Mouse (Mus musculus): ENCODE measurements around the gene Arhgap6.
"Not testable (repeated sequence)": the region's sequence is repeated elsewhere in the genome, so short reads cannot be mapped to it uniquely, and the experiment has no call there.

Arhgap6 gene

GRCm38 (mm10) chrX:169320668-169321005 is 525.7 kb downstream of the Arhgap6 start:
- DNase-seq, result not testable (repeated sequence)

DNA sequence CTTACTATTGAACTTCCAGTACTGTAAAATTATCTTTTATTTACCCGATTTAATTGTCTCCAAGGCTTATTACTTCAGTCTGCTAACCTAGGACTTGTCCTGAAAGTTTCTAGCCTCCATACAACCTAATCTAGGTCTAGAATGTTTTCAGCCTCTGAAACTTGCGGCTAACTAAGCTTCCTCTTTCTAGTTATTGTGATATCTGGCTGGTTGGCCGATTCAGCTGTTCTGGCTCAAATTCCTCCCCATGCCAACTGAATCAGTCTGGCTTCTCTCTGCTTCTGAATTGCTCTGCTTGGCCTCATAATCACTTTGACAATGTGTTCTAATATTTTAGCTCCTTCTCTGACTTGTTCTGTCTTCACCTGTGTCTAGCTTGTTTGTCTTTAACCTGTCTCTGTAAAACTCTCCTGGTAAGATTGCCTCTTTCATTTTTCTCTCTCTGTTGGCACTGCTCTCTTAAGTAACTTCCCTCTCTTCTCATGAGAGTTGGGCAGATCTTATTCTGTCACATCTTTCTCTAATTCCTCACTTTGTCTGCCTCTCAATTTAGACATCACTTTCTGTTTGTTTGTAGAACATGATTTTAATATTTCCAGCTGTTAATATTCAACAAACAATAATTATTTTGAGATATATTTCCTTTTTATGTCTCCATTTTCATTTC is 531.2 kb downstream of the Arhgap6 start:
- peak; percentile 10 to 21 for DNase-seq

GRCm38 (mm10) chrX:169332264-169332663 is 537.4 kb downstream of the Arhgap6 start:
- peak; percentile 7 to 24 for DNase-seq

DNA sequence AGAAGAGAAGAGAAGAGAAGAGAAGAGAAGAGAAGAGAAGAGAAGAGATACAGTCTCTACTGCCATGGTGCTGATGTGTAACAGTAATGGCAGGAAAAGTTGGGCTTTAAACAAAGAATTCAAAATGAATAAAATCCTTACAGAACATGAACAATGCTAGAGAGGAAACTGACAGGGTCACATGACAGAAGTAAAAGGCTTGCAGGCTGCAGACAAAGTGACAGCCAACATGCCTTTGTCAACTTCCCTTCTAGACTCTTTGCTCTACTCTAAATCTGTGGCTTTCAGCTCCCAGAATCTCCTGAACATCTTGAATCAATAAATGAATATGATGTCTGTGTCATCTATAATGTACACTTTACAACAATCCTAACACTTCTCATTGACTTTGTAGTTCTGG is 542.7 kb downstream of the Arhgap6 start:
- no peak for DNase-seq

GRCm38 (mm10) chrX:169338213-169338612 is 543.3 kb downstream of the Arhgap6 start:
- no peak for DNase-seq

Data from B cell, adult 2 months (primary cell).